Mouse (Mus musculus) E14TG2a.4 (cell line): Measurements from ENCODE around the gene Sgf29.

ENCODE experiments used
- CTCF ChIP-seq: conservative IDR thresholded peaks from 2 replicates; pipeline ENCODE4 v1.5.1; 2014; ENCODE audit warnings: low read length
- POU5F1 ChIP-seq: IDR thresholded peaks from 2 replicates; pipeline ENCODE4 v1.6.1; 2014; ENCODE audit warnings: low read length, borderline replicate concordance

DNA sequence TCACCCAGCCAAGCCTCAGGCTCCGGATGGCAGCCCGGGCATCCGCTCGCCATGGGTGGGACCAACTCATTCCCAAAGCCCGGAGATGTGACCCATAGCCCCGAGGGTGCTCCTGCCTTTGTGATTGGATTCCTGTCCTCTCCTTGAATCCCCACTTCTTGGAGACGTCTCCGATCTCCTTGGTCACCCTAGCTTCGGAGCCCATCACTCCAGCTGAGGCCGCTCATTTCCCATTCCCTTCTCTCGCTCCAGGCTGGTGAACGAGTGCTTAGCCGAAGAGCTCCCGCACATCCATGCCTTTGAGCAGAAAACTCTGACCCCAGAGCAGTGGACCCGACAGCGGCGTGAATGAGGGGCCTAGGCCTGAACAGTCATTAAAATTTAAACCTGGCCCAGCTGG, 47.2 kb downstream of the Sgf29 start:
- no peak for TF ChIP-seq CTCF
- no peak for TF ChIP-seq POU5F1
